Mouse (Mus musculus): ENCODE results near the gene Homer3.

The Homer3 gene

GRCm38 (mm10) chr8:70332878-70333202 lies 50.2 kb downstream of the Homer3 start:
- no peak for DNase-seq (ENCODE audit: low spot score)

GRCm38 (mm10) chr8:70338931-70339330 lies 56.3 kb downstream of the Homer3 start:
- no peak for DNase-seq (ENCODE audit: low spot score)

- no peak for DNase-seq (ENCODE audit: low spot score)
Observed at GRCm38 (mm10) chr8:70340659-70341058, 58.0 kb downstream of the Homer3 start.

GRCm38 (mm10) chr8:70342007-70342406 lies 59.4 kb downstream of the Homer3 start:
- no peak for DNase-seq (ENCODE audit: low spot score)

DNA sequence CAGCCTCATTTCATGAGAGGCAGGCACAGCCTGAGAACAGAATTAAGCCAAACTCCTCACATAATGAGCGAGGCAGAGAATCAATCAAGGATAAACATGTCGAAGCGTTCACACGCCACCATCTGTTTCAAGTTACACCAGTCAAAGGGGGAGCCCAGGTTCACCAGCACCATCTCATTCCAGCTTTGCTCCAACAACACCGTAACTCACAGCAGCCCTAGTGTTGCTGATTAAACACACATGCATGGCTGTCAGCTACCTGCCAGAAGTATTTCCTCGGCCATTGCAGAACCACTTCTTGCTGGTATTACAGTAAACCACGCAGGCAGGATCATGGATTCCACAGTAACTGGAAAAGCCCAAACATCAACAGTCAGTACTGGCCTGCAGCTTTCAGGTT lies 60.4 kb downstream of the Homer3 start:
- no peak for DNase-seq (ENCODE audit: low spot score)

GRCm38 (mm10) chr8:70343696-70344095 lies 61.1 kb downstream of the Homer3 start:
- no peak for DNase-seq (ENCODE audit: low spot score)

Data from ovary, postnatal 14 days (tissue).